Mouse (Mus musculus) heart, embryonic 16.5 days (tissue): ENCODE results near the gene Foxn3. TPM values are rescaled to one million over a fixed set of nuclear protein-coding genes. Genes with fewer than 3 reads are reported as not detected.

Experiments used
- ATAC-seq: fragments of 200-750 bp; cut with Nextera tagmentation; replicated peaks from 2 replicates; pipeline ENCODE4 v1.8.0; 2017; ENCODE audit warnings: moderate number of reproducible peaks; ENCODE audit not compliant: insufficient read depth, low FRiP score; ENCODE audit errors: extremely low read depth
- H3K27ac ChIP-seq: fragments of 300-500 bp; sonication (generic); 2 replicates; pipeline ENCODE4 v1.5.1; 2014; ENCODE audit warnings: mild to moderate bottlenecking, low read length, control low read depth, moderate library complexity
- H3K27me3 ChIP-seq: fragments of 300-500 bp; sonication (generic); 2 replicates; pipeline ENCODE4 v1.6.1; 2014; ENCODE audit warnings: low read length, mixed read lengths; ENCODE audit not compliant: control insufficient read depth, insufficient read depth
- H3K36me3 ChIP-seq: fragments of 300-500 bp; sonication (generic); 2 replicates; pipeline ENCODE4 v1.6.1; 2014; ENCODE audit not compliant: control insufficient read depth, insufficient read depth
- H3K4me1 ChIP-seq: fragments of 300-500 bp; sonication (generic); 2 replicates; pipeline ENCODE4 v1.6.1; 2014; ENCODE audit warnings: low read length, mixed read lengths; ENCODE audit not compliant: control insufficient read depth, insufficient read depth
- H3K4me2 ChIP-seq: fragments of 300-500 bp; sonication (generic); 2 replicates; pipeline ENCODE4 v1.6.1; 2014; ENCODE audit warnings: low read depth, mild to moderate bottlenecking, control low read depth, low read length
- H3K4me3 ChIP-seq: fragments of 300-500 bp; sonication (generic); 2 replicates; pipeline ENCODE4 v1.5.1; 2014; ENCODE audit warnings: mild to moderate bottlenecking, control low read depth, low read length
- H3K9ac ChIP-seq: fragments of 300-500 bp; sonication (generic); 2 replicates; pipeline ENCODE4 v1.6.1; 2014; ENCODE audit warnings: low read length, control low read depth
- H3K9me3 ChIP-seq: fragments of 300-500 bp; sonication (generic); replicated peaks from 2 replicates; pipeline ENCODE4 v1.6.1; 2016; ENCODE audit warnings: low read length; ENCODE audit not compliant: control insufficient read depth
- WGBS: fragments of 180-500 bp; shearing (Covaris S2); extraction: QIAGEN DNeasy Blood & Tissue Kit; methylation state at CpG from one replicate; pipeline ENCODE4 v1.1.7; 2014; 5-methylcytosine and 5-hydroxymethylcytosine counted together
- polyA plus RNA-seq: library from polyadenylated mRNA; unstranded; fragments of >200 nt; fragmentation: Nextera tagmentation; extraction: Ambion mirVana; gene quantifications from 2 replicates; pipeline ENCODE4 v1.2.1, GENCODE M21; 2015

The Foxn3 gene
- polyA plus RNA-seq, result 52.1 and 57.2 TPM in 2 replicates

- H3K27ac ChIP-seq, result peak within 1 kb of the TSS; percentile 89
- under 1% methylated on average over 65 of the region's 66 CpGs for WGBS
- H3K4me2 ChIP-seq, result peak within 1 kb of the TSS; percentile 84
- no peaks in the 10 kb centered on the region for H3K36me3 ChIP-seq
- peak within 1 kb of the TSS; percentile 96 for H3K9ac ChIP-seq
- no peaks in the 10 kb centered on the region for H3K9me3 ChIP-seq
- peak; percentile 87 for ATAC-seq
- no peaks in the 10 kb centered on the region for H3K27me3 ChIP-seq
- peak within 1 kb of the TSS; percentile 90 for H3K4me3 ChIP-seq
- peaks cover 36% of the 10 kb centered on the region for H3K4me1 ChIP-seq
Observed at GRCm38 (mm10) chr12:99563219-99564059, at the start of gene Foxn3. TSS of gene Foxn3 (minus strand) at chr12:99563582.

- H3K4me1 ChIP-seq, result peaks cover 8% of the 10 kb centered on the region; the same call in 1 of the 2 replicates
- H3K27me3 ChIP-seq, result no peaks in the 10 kb centered on the region
- H3K36me3 ChIP-seq, result no peaks in the 10 kb centered on the region
- H3K9me3 ChIP-seq, result no peaks in the 10 kb centered on the region
- H3K27ac ChIP-seq, result no peak overlapping the region
- no peak for ATAC-seq
- no peak overlapping the region for H3K4me2 ChIP-seq
- H3K4me3 ChIP-seq, result no peak overlapping the region
- no peak overlapping the region for H3K9ac ChIP-seq
- 54% methylated on average over 9 of the region's 9 CpGs for WGBS
Observed at GRCm38 (mm10) chr12:99612181-99612871, 48.9 kb upstream of the Foxn3 start.

- no peak for ATAC-seq
- Histone ChIP-seq H3K27me3 (no peaks in the 10 kb centered on the region), H3K4me1 (peaks cover 8% of the 10 kb centered on the region; the same call in 1 of the 2 replicates), H3K36me3 (no peaks in the 10 kb centered on the region), H3K9me3 (no peaks in the 10 kb centered on the region), H3K4me2 (no peak overlapping the region), H3K27ac (no peak overlapping the region), H3K9ac (no peak overlapping the region), H3K4me3 (no peak overlapping the region)
- 89% methylated on average over 7 of the region's 7 CpGs for WGBS
Observed at GRCm38 (mm10) chr12:99610868-99611267, 47.5 kb upstream of the Foxn3 start.

- WGBS, result 82% methylated on average over 16 of the region's 16 CpGs
- Histone ChIP-seq H3K36me3 (no peaks in the 10 kb centered on the region), H3K27me3 (no peaks in the 10 kb centered on the region)
Observed at GRCm38 (mm10) chr12:99610069-99610815, 46.9 kb upstream of the Foxn3 start.

GRCm38 (mm10) chr12:99609643-99610042 is 46.3 kb upstream of the Foxn3 start:
- Histone ChIP-seq H3K27me3 (no peaks in the 10 kb centered on the region), H3K9me3 (no peaks in the 10 kb centered on the region), H3K36me3 (no peaks in the 10 kb centered on the region), H3K27ac (peak overlapping the region; percentile 75), H3K9ac (no peak overlapping the region), H3K4me3 (no peak overlapping the region), H3K4me2 (no peak overlapping the region), H3K4me1 (peaks cover 8% of the 10 kb centered on the region; the same call in 1 of the 2 replicates)
- 48% methylated on average over 5 of the region's 5 CpGs for WGBS
- ATAC-seq, result peak; percentile 95

More at GRCm38 (mm10) chr12:99610069-99610815, 46.9 kb upstream of the Foxn3 start:
- Histone ChIP-seq H3K27ac (peak overlapping the region; percentile 75), H3K4me2 (no peak overlapping the region), H3K9me3 (no peaks in the 10 kb centered on the region), H3K4me1 (peaks cover 8% of the 10 kb centered on the region; the same call in 1 of the 2 replicates), H3K9ac (no peak overlapping the region), H3K4me3 (no peak overlapping the region)
- no peak for ATAC-seq

DNA sequence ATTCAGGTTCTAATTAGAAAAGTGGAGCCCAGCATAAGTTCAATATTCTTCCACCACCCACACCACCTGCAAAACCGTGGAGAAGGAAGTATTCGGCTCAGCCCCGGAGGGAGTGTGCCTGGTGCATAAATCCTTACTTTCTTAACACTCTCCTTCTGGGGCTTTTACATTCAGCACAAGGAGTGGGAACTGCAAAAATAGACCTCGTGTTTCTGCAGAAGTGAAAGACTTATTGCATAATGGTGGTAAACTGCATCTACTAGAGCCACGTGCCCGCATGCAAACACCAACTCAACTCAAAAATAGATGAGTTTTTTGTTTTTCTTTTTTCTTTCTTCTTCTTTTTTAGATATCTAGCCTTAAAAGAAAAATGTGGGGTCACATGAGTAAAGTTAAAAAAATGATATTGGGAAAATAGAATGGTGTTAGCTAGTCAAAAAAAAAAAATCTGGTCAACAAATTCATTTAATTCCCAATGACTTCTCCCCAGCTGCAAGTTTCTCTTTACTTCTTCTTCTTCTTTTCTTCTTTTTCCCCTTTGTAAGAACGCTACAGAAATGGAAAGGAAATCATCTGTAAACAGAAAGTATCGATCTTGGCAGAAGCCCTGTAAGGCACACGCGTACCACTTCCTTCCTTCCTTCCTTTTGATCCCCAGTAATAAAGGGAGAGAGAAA is 45.0 kb upstream of the Foxn3 start:
- Histone ChIP-seq H3K4me2 (no peak overlapping the region), H3K9ac (no peak overlapping the region), H3K36me3 (no peaks in the 10 kb centered on the region), H3K4me1 (peaks cover 8% of the 10 kb centered on the region; the same call in 1 of the 2 replicates), H3K4me3 (no peak overlapping the region), H3K27me3 (no peaks in the 10 kb centered on the region), H3K9me3 (no peaks in the 10 kb centered on the region), H3K27ac (no peak overlapping the region)
- ATAC-seq, result no peak
- WGBS, result 76% methylated on average over 10 of the region's 10 CpGs

GRCm38 (mm10) chr12:99603381-99603780 is 40.0 kb upstream of the Foxn3 start:
- no peak for ATAC-seq
- Histone ChIP-seq H3K4me1 (peaks cover 16% of the 10 kb centered on the region), H3K9me3 (no peaks in the 10 kb centered on the region), H3K4me3 (no peak overlapping the region), H3K36me3 (no peaks in the 10 kb centered on the region), H3K4me2 (no peak overlapping the region), H3K27ac (no peak overlapping the region), H3K27me3 (no peaks in the 10 kb centered on the region), H3K9ac (no peak overlapping the region)
- 88% methylated on average over 2 of the region's 2 CpGs for WGBS

GRCm38 (mm10) chr12:99601841-99602240 is 38.5 kb upstream of the Foxn3 start:
- Histone ChIP-seq H3K9me3 (no peaks in the 10 kb centered on the region), H3K36me3 (no peaks in the 10 kb centered on the region), H3K27me3 (no peaks in the 10 kb centered on the region), H3K4me2 (no peak overlapping the region), H3K4me3 (no peak overlapping the region), H3K4me1 (peaks cover 16% of the 10 kb centered on the region), H3K9ac (no peak overlapping the region), H3K27ac (no peak overlapping the region)
- WGBS, result 90% methylated on average over 3 of the region's 3 CpGs
- ATAC-seq, result no peak
